Mouse (Mus musculus) liver, embryonic 14.5 days (tissue): ENCODE results near the gene Tprkb. TPM values are rescaled to one million over a fixed set of nuclear protein-coding genes. Genes with fewer than 3 reads are reported as not detected.
"Not testable (repeated sequence)": the region's sequence is repeated elsewhere in the genome, so short reads cannot be mapped to it uniquely, and the experiment has no call there.

ENCODE experiments used
- ATAC-seq: fragments of 200-750 bp; cut with Nextera tagmentation; 2 replicates; pipeline ENCODE4 v1.8.0; 2017; ENCODE audit warnings: moderate number of reproducible peaks, mild to moderate bottlenecking, moderate library complexity; ENCODE audit not compliant: insufficient read depth
- DNase-seq, 3 experiments: peaks; one replicate each; pipeline ENCODE4 v3.0.0-alpha.2; 2012 to 2013; ENCODE audit warnings: low read depth in 3 of 3, low spot score in 3 of 3
- H3K27ac ChIP-seq: fragments of 300-500 bp; sonication (generic); 2 replicates; pipeline ENCODE4 v1.5.1; 2014; ENCODE audit warnings: moderate library complexity, mild to moderate bottlenecking, control low read depth, inconsistent platforms
- H3K27me3 ChIP-seq: fragments of 300-500 bp; sonication (generic); 2 replicates; pipeline ENCODE4 v1.6.1; 2014; ENCODE audit warnings: mild to moderate bottlenecking, low read length, moderate library complexity; ENCODE audit not compliant: control insufficient read depth, insufficient read depth
- H3K36me3 ChIP-seq: fragments of 300-500 bp; sonication (generic); replicated peaks from 2 replicates; pipeline ENCODE4 v1.6.1; 2014; ENCODE audit warnings: low read depth; ENCODE audit not compliant: control insufficient read depth, insufficient read depth
- H3K4me1 ChIP-seq, 2 experiments: fragments of 200-500 bp in 1 of 2; fragments of 300-500 bp in 1 of 2; sonication (generic) in 1 of 2; replicated peaks; 2 replicates each; pipeline ENCODE4 v1.6.1; 2012 to 2014; ENCODE audit warnings: antibody characterized with exemption in 1 of 2, inconsistent platforms in 1 of 2, low read length in 1 of 2; ENCODE audit not compliant: control insufficient read depth in 2 of 2, insufficient read depth in 2 of 2
- H3K4me2 ChIP-seq: fragments of 300-500 bp; sonication (generic); 2 replicates; pipeline ENCODE4 v1.6.1; 2014; ENCODE audit warnings: low read depth, mild to moderate bottlenecking, control low read depth, moderate library complexity
- H3K4me3 ChIP-seq, 2 experiments: fragments of 200-500 bp in 1 of 2; fragments of 300-500 bp in 1 of 2; sonication (generic) in 1 of 2; 2 replicates each; pipeline ENCODE4 v1.5.1; 2012 to 2014; ENCODE audit warnings: low read depth in 2 of 2, low read length in 2 of 2, mild to moderate bottlenecking in 2 of 2, control low read depth in 1 of 2, inconsistent platforms in 1 of 2, moderate library complexity in 1 of 2; ENCODE audit not compliant: insufficient read depth in 1 of 2
- H3K9ac ChIP-seq: fragments of 300-500 bp; sonication (generic); replicated peaks from 2 replicates; pipeline ENCODE4 v1.6.1; 2014; ENCODE audit warnings: mild to moderate bottlenecking, control low read depth, moderate library complexity
- H3K9me3 ChIP-seq: fragments of 300-500 bp; sonication (generic); 2 replicates; pipeline ENCODE4 v1.6.1; 2016; ENCODE audit warnings: low read length, mixed read lengths; ENCODE audit not compliant: control insufficient read depth
- CTCF ChIP-seq: IDR thresholded peaks from 2 replicates; pipeline ENCODE4 v1.5.1; 2016; ENCODE audit warnings: antibody characterized with exemption, low read depth, control low read depth
- EP300 ChIP-seq: IDR thresholded peaks from 2 replicates; pipeline ENCODE4 v1.6.1; 2016; ENCODE audit warnings: antibody characterized with exemption, low read depth
- WGBS: fragments of 180-500 bp; shearing (Covaris S2); extraction: QIAGEN DNeasy Blood & Tissue Kit; methylation state at CpG from one replicate; pipeline ENCODE4 v1.1.7; 2014; ENCODE audit not compliant: insufficient replicate concordance; 5-methylcytosine and 5-hydroxymethylcytosine counted together
- polyA plus RNA-seq, 2 experiments: library from polyadenylated mRNA; depleted of rRNA in 1 of 2; stranded (reverse) in 1 of 2; unstranded in 1 of 2; fragments of >200 nt; fragmentation: Nextera tagmentation in 1 of 2; extraction: Ambion mirVana in 1 of 2; gene quantifications; 2 replicates each; pipeline versions ENCODE4 v1.2.1 to v1.2.3; 2012 to 2014

Gene Tprkb
- polyA plus RNA-seq, 2 experiments: 12.7 to 14.6 TPM

DNA sequence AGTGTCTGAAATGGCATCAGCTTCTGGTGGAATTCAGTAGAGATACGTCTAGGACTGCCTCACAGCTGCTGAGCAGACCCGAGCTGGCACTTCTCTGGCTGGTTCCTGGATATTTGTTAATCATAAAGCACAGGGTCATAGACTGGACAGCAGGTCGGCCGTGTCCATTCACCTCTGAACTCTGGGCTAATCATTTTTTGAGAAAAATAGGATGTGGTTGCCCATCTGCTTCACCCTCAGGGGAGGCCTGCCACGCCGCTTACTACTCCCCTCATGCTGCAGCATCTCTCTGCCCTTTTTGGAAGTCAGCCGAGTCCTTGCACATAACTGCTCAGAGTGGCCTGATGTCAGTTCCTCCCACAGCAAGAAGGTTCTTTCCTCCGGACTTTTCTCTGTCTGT lies 22.4 kb downstream of the Tprkb start:
- H3K4me3 ChIP-seq: no peak overlapping the region
- H3K27ac ChIP-seq: no peak overlapping the region
- no peak overlapping the region for H3K9ac ChIP-seq
- WGBS: 56% methylated on average over 8 of the region's 8 CpGs
- no peak overlapping the region for H3K4me2 ChIP-seq
- no peaks in the 10 kb centered on the region for H3K9me3 ChIP-seq
- TF ChIP-seq EP300: no peak
- TF ChIP-seq CTCF: no peak
- DNase-seq (no peak), ATAC-seq (no peak)
- no peaks in the 10 kb centered on the region for H3K27me3 ChIP-seq
- H3K36me3 ChIP-seq: no peaks in the 10 kb centered on the region; the same call in 1 of the 2 replicates
- H3K4me1 ChIP-seq: peaks cover 0 to 9% of the 10 kb centered on the region in 2 experiments; a peak in 3 of 4 replicates

DNA sequence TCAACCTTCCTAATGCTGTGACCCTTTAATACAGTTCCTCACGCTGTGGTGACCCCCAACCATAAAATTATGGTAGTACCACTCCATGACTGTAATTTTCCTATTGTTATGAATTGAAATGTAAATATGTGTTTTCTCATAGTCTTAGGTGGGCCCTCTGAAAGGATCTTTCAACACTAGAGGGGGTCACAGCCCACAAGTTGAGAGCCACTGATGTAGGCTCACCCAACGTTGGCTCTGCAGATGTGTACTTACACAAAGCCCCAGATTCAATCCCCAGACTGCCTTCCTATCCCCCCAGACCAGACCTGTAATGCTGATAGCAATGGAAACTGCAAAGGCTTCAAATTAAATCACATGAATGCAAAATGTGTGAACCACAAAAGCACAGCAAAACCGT lies 24.0 kb downstream of the Tprkb start:
- peak; percentile 25; the same call in 1 of the 2 replicates for TF ChIP-seq CTCF
- TF ChIP-seq EP300: no peak
- H3K9me3 ChIP-seq: no peaks in the 10 kb centered on the region
- WGBS: 51% methylated on average over 3 of the region's 3 CpGs
- no peak overlapping the region for H3K4me2 ChIP-seq
- H3K27me3 ChIP-seq: no peaks in the 10 kb centered on the region
- ATAC-seq: no peak
- H3K4me1 ChIP-seq: peaks cover 0 to 9% of the 10 kb centered on the region in 2 experiments; a peak in 3 of 4 replicates
- no peak overlapping the region for H3K27ac ChIP-seq
- H3K36me3 ChIP-seq: no peaks in the 10 kb centered on the region
- H3K9ac ChIP-seq: no peak overlapping the region
- DNase-seq: no peak
- H3K4me3 ChIP-seq: no peak overlapping the region

GRCm38 (mm10) chr6:85936508-85937465 lies 25.1 kb downstream of the Tprkb start:
- ATAC-seq (peak; percentile 96), DNase-seq (peak; percentile 57 to 66 (median 60))
- under 1% methylated on average over 48 of the region's 50 CpGs for WGBS
- not testable (repeated sequence) for H3K4me1 ChIP-seq, H3K9me3 ChIP-seq, H3K36me3 ChIP-seq, H3K27me3 ChIP-seq
- peak overlapping the region; percentile 60 to 72 for H3K4me3 ChIP-seq
- peak overlapping the region; percentile 34 for H3K27ac ChIP-seq
- H3K4me2 ChIP-seq: peak overlapping the region; percentile 63
- peak; percentile 58 for TF ChIP-seq CTCF
- H3K9ac ChIP-seq: peak overlapping the region; percentile 62

GRCm38 (mm10) chr6:85938701-85939100 lies 27.0 kb downstream of the Tprkb start:
- WGBS: 66% methylated on average over 10 of the region's 10 CpGs
- TF ChIP-seq CTCF: no peak
- no peak for TF ChIP-seq EP300
- Histone ChIP-seq H3K4me2 (no peak overlapping the region), H3K36me3 (peaks cover 7% of the 10 kb centered on the region), H3K27me3 (no peaks in the 10 kb centered on the region), H3K27ac (no peak overlapping the region), H3K4me1 (peaks cover 0 to 14% of the 10 kb centered on the region in 2 experiments; a peak in 3 of 4 replicates), H3K9me3 (no peaks in the 10 kb centered on the region), H3K4me3 (no peak overlapping the region), H3K9ac (no peak overlapping the region)
- DNase-seq (no peak), ATAC-seq (no peak)

DNA sequence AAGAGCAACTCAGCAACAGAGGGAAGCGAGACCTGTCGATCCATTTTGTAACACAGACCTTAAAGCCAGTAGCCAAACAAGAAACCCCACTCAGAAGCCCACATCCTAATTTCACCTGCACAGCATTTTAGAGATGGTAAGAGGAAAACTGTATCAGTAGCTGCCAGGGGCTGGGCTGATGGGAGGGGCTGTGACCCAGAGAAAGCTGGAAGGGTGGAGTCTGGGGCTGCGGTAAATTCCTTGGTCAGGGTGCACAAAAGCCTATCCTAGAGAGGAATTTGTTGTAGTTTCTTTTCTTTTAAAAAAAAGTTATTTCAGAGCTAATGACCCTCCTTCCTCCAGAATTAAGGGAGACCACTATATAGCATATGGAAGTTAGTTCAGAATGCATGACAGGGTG lies 30.8 kb downstream of the Tprkb start:
- ATAC-seq: no peak
- no peak for DNase-seq
- H3K27ac ChIP-seq: no peak overlapping the region
- no peak overlapping the region for H3K9ac ChIP-seq
- H3K4me2 ChIP-seq: no peak overlapping the region
- H3K36me3 ChIP-seq: peaks cover 40% of the 10 kb centered on the region
- H3K4me3 ChIP-seq: no peak overlapping the region
- H3K9me3 ChIP-seq: no peaks in the 10 kb centered on the region
- TF ChIP-seq CTCF: no peak
- TF ChIP-seq EP300: no peak
- H3K27me3 ChIP-seq: no peaks in the 10 kb centered on the region
- H3K4me1 ChIP-seq: peaks cover 0 to 8% of the 10 kb centered on the region in 2 experiments; a peak in 2 of 4 replicates
- 77% methylated on average over 3 of the region's 3 CpGs for WGBS
